Mouse (Mus musculus) megakaryocyte, embryonic 14.5 days (primary cell): ENCODE results near the gene Nav1.

Source experiments
- FLI1 ChIP-seq: IDR thresholded peaks from 2 replicates; pipeline ENCODE4 v1.6.1; 2012; ENCODE audit warnings: low read length, inconsistent platforms, mixed read lengths
- GATA1 ChIP-seq: IDR thresholded peaks from 3 replicates; pipeline ENCODE4 v1.6.1; 2012; ENCODE audit warnings: mixed read lengths, low read length, inconsistent platforms, borderline replicate concordance

- no peak for TF ChIP-seq FLI1
- TF ChIP-seq GATA1 = no peak
Observed at GRCm38 (mm10) chr1:135561282-135561681, 45.8 kb downstream of the Nav1 start.
